Mouse (Mus musculus) neutrophil, adult 5-6 weeks (primary cell): ENCODE measurements around the gene Sctr. TPM values are rescaled to one million over a fixed set of nuclear protein-coding genes. Genes with fewer than 3 reads are reported as not detected.

Experiments
- ATAC-seq: fragments of 151-379, 151-347 bp; 2 replicates; pipeline ENCODE4 v1.8.0; 2017; ENCODE audit warnings: mild to moderate bottlenecking, moderate TSS enrichment; ENCODE audit not compliant: insufficient number of reproducible peaks, poor library complexity, low FRiP score, severe bottlenecking; ENCODE audit errors: extremely low read depth
- total RNA-seq: library from RNA; stranded (forward); fragments of 200-1000 nt; gene quantifications from 2 replicates; pipeline ENCODE4 v1.2.3, GENCODE M21; 2017

Sctr gene
- total RNA-seq, 1 experiment from 2014 or later, result not detected

DNA sequence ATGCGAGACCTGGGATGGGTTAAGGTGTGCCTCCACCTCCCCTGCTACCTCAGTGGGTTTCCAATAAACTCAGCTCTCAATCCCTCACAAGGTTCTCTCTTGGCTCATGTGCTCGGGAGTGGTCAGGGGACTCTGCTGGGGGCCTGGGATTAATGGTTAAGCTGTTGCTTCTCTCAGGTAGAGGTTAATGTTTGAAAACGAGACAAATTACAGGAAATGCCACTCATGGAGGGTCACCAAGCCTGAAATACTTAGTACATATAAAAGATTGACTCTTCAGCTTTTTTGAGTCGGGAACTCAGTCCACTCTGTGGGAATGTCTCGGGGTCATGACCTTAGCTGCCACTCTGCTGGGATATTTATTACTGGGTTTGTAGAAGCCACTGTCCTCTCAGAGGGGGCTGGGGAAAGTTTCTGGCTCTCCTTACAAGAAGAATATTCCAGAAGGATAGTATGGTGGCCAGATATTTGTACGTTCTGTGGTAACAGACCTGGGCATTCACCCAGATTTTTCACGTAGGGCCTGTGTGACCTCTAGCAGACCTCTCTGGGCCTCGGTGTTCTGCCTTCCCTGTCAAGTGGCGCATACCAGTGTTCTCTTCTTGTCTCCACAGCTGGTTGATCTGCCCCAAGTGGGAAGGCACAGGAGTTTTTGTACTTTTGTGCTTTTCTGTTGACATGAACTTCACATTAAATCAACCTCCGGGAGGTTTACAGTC is 17.8 kb downstream of the Sctr start:
- no peak for ATAC-seq

DNA sequence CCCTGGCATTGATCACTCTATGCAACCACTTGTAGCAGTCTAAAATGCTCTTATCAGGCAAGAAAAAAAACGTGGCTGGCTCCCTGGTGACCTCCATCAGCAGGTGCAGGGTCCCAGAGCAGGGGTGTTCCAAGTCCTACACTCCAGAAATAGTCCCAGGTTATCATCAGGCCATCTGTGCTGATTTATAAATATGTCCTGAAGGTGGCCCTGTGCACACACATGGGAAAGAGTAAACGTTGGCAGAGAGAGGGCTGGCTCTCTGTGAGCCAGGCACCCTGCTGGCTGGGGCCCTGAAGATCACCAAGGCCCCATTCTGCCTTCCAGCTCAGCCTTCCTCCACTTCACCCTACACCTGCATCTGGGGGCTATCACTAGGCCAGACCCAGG is 18.4 kb downstream of the Sctr start:
- no peak for ATAC-seq

DNA sequence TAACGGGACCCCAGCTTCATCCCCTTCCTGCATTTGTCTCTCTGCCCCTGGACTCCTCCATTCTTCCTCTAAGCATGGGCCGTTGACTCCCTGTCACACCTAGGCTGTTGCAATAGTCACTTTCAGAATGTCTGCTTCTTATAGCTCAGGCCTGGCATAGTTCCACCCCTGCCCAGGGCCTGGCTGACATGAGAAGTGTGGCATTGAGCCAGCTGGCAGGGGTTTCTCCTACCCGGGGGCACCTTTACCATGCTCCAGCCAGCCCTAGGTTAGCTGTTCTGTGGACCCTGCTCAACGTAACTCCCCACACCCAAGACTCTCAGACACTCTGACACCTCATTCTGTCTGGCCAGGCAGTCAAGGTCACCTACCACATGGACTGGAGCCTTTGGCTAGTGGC is 21.0 kb downstream of the Sctr start:
- ATAC-seq, result no peak

- ATAC-seq, result no peak
These were observed 23.8 kb downstream of the Sctr start for GRCm38 (mm10) chr1:120030474-120030873.

- peak; percentile 57; the same call in 1 of the 2 replicates for ATAC-seq
These were observed 26.2 kb downstream of the Sctr start for GRCm38 (mm10) chr1:120032804-120033468.

GRCm38 (mm10) chr1:120033469-120033854 is 26.8 kb downstream of the Sctr start:
- ATAC-seq, result no peak

GRCm38 (mm10) chr1:120034793-120035192 is 28.1 kb downstream of the Sctr start:
- ATAC-seq, result no peak

- ATAC-seq, result no peak
These were observed 28.9 kb downstream of the Sctr start for GRCm38 (mm10) chr1:120035456-120036034.

DNA sequence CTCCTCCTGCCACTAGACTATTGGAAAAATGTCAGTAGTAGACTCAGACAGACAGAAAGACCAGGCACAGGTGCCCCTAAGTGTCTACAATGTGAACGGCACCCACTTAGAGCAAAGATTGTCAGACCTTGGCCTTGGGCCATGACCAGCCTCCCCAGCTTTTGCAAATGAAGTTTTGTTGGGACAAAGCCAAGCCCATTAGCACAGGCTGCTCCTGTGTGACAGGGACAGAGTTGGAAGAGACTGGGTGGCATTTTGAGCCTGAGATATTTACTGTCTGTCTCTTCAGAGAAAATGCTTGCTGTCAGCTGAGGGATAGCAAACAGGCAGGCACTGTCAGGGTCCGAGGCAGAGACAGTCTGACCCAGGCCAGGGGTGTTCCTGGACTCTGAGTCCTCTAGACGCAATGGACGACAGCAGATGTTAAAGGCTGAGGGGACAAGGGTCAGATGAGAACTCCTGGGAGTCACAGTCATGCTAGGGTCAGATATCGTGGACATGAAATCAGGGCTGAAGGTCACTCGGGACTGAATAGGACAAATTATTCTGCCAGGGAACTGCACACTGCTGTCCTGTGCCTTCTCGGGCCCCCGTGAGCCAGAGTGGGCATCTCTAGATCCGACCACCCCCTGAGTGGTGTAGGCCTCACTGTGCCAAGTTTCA is 30.5 kb downstream of the Sctr start:
- no peak for ATAC-seq

DNA sequence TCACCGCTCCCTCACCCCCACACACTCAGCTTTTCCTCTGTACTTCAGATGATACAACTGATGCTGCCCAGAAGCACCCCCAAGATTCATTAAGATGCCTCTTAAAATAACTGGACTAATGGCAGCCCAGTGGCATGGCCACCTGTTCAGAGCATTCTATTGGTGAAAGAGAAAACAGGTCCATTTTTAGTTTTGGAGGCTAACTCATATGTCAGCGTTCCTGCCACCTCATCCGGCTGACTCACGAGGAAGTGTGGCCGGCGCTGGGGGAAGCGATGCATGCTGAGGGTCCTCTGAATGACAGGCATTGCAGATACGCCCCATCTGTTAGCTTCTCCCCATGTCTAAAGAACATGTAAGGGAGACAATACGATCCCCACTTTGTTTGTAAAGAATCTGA is 31.9 kb downstream of the Sctr start:
- no peak for ATAC-seq

DNA sequence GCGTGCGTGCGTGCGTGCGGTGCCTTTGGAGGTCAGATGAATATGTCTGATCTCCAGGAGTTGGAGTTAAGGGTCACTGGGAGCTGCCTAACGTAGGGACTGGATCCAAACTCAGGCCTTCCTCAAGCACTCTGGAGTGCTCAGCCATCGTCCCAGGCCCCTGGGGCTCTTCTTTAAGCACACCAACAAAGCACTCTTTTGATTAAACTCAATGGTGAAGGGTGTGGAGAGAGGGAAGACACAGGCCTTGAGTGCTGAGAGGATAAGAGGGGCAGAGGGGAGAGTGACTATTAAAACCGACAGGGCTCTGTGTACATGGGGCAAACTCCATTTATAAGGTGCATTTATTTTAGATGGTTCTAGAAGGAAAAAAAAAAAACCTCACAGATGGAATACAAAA is 35.7 kb downstream of the Sctr start:
- ATAC-seq, result no peak

- ATAC-seq, result no peak
These were observed 37.9 kb downstream of the Sctr start for GRCm38 (mm10) chr1:120044584-120044983.

DNA sequence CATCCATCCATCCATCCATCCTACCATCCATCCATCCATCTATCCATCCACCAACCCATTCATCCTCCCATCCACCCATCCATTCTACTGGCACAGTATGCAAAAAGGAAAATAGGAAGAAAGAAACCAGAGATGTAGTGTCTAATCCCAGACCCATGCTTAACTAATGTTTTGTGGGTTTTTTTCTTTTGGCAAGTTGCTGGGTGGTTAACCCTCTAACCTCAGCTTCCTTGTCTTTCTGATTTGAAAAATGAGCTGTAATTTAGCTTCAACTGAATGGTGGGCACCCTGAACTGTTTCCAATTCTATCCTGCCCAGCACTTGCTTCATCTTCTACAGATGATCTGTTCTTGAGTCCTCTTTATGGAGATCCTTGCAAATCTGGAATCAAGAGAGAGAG is 40.6 kb downstream of the Sctr start:
- ATAC-seq, result no peak

- ATAC-seq, result no peak
These were observed 44.4 kb downstream of the Sctr start for GRCm38 (mm10) chr1:120051070-120051469.

DNA sequence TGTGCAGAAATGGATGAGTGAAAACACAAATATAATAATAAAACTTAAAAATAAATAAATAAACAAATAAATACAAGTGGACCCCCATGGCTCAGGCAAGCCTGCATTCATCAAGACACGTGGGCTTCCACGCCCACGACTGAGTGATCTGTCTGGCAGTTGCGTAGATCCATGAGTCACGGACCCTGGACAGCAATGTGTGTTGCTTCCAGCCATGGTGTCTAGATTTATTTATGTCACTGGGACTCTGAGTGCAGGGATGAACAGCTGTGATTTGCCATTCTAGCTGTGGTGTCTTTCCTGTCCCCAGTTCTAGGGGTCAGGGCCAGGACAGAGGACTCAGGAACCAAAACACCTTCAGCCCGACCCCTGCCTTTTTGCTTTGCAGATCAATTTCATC is 48.3 kb downstream of the Sctr start:
- no peak for ATAC-seq

DNA sequence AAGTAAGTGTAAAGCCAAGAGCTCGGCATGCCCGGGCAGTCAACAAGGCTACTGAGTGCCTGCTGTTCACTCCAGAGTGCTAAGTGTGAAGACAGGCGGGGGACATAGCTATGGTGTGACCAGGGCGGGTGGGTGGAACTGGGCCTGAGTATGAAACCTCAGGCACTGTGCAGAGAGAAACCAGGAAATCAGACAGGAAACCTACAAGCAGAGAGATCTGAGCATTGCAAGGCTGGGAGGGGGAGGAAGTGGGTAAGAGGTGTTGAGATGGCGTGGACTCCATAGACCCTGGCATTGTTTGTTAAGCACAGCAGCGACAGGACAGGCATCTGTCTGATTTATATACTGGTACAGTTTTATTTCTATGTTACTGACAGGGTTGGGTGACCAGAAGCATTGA is 48.8 kb downstream of the Sctr start:
- ATAC-seq, result peak; percentile 61

GRCm38 (mm10) chr1:120056236-120056635 is 49.5 kb downstream of the Sctr start:
- no peak for ATAC-seq

DNA sequence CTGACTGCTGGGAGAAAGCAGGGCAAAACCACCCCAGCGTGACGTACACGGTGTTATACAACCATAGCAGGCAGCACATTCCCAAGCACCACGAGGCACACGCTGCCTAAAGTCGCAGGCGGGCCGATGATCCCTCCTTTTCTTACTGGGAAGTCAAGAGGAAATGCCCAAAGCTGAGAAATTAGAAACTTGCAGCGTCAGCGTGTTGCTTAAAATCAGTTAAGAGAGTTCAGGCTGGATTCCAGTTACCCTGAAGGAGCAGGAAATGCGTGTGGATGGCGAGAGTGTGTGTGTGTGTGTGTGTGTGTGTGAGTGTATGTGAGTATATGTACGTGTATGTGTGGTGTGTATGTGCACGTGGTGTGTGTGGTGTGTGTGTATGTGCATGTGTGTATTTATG is 50.4 kb downstream of the Sctr start:
- no peak for ATAC-seq

DNA sequence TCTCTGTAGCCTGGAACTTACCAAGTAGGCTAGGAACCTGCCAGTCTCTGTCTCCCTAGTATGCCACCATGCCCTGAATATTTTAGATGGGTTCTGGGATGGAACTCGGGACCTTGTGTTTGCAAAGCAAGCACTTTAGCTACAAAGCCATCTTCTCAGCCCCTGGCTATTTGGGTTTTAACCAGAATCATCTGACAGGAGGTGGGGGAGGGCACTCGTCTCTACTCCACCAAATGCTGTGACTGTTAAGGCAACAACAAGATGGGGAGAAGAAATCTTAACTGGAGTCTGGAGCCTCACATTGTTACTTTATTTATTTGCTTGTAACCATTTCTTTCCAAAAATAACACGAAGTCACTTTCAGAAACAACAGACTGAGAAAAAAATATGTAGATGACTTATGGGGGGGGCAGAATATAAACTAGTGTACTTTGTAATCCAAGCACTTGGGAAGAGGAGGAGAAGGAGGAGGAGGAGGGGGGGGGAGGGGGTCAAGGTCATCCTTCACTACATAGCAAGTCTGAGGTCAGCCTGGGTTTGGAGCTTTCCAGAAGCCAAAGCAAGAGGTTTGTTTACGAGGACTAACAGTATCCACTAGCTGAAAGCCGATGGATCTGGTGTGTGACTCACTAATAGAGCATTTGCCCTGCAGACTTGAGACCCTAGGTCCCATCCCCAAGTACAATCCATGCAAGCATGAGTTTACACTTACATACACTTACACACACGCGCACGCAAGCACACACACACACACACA is 51.2 kb downstream of the Sctr start:
- ATAC-seq, result no peak
